Mouse (Mus musculus) lung, postnatal 0 days (tissue): ENCODE data around the gene Ace3.

ENCODE experiments used
- CTCF ChIP-seq: IDR thresholded peaks from 2 replicates; pipeline ENCODE4 v1.5.1; 2016; ENCODE audit warnings: antibody characterized with exemption, mild to moderate bottlenecking
- EP300 ChIP-seq: IDR thresholded peaks from 2 replicates; pipeline ENCODE4 v1.6.1; 2016; ENCODE audit warnings: antibody characterized with exemption, mild to moderate bottlenecking, control low read depth

GRCm38 (mm10) chr11:105968948-105969347, 25.5 kb upstream of the Ace3 start:
- no peak for TF ChIP-seq CTCF
- TF ChIP-seq EP300, result no peak
